27 mouse cellular contexts compared by ENCODE assay signal in genomic region chr13:95366356-95366755, GRCm38 (mm10). TPM values are rescaled to one million over a fixed set of nuclear protein-coding genes. Genes with fewer than 3 reads are reported as not detected.
A peak's percentile ranks its signal among the peaks of the same experiment; 100 is the strongest.
DNase-seq lines count a peak whose midpoint lies in the region; ATAC-seq and TF ChIP-seq lines count a peak whose summit lies in the region.
"Had no signal": no experiment of that assay in that cellular context is flagged by ENCODE, and none has a peak within 500 bp of the region (broad histone marks: within the 10 kb centered on the region; RNA-seq: fewer than 3 reads in every experiment).

No protein-coding gene starts in this region.

- no peak for DNase-seq in heart, adult 11 months
- DNase-seq in MEL (ENCODE audit: low read depth, low spot score): no peak
- peak; percentile 25 for DNase-seq in liver
- no peak for DNase-seq in layer of hippocampus, adult 8-10 months (ENCODE audit: low spot score in 2 of 2)
- no peak for DNase-seq in left cerebral cortex, adult 18-20 months (ENCODE audit: low spot score in 2 of 2)
- DNase-seq: adrenal gland, adult 2 months; cerebellum, adult 11 months; cerebellum, adult 9-10 months; cerebellum, postnatal 36 days; gastrocnemius, postnatal 25 days; heart, adult 2 months; kidney, adult 18-20 months; kidney, postnatal 25 days; left cerebral cortex, postnatal 4 days; lung, embryonic 14.5 days; lung, postnatal 14 days; right cerebral cortex, postnatal 14 days had no signal

- no peak overlapping the region for H3K4me3 ChIP-seq in heart, embryonic 14.5 days (ENCODE audit: control insufficient read depth in 1 of 2, insufficient read depth in 1 of 2, low read depth in 1 of 2, low read length in 2 of 2)
- H3K4me3 ChIP-seq in MEL (ENCODE audit: control insufficient read depth in 1 of 2, insufficient read depth in 1 of 2, low read depth in 2 of 2, low read length in 2 of 2): no peak overlapping the region
- H3K4me3 ChIP-seq in liver, embryonic 15.5 days (replicated peaks): no peak overlapping the region
- H3K4me3 ChIP-seq in midbrain, embryonic 16.5 days (ENCODE audit: low read depth, low read length): no peak overlapping the region
- H3K4me3 ChIP-seq: heart, adult 2 months; hindbrain, embryonic 10.5 days; kidney, embryonic 15.5 days; midbrain, embryonic 12.5 days; neural tube, embryonic 13.5 days had no signal

- 50% methylated on average over 8 of the region's 8 CpGs for WGBS in heart, embryonic 14.5 days
- WGBS in liver, embryonic 15.5 days (ENCODE audit: insufficient replicate concordance): 41% methylated on average over 8 of the region's 8 CpGs
- 93% methylated on average over 8 of the region's 8 CpGs for WGBS in midbrain, embryonic 16.5 days

- H3K36me3 ChIP-seq in heart, embryonic 14.5 days (ENCODE audit: control insufficient read depth, insufficient read depth, low read length): peaks cover 90% of the 10 kb centered on the region
- peaks cover 0 to 44% of the 10 kb centered on the region in 2 experiments; a peak in 2 of 4 replicates for H3K36me3 ChIP-seq in MEL (ENCODE audit: control insufficient read depth in 1 of 2, insufficient read depth in 2 of 2, low read length in 2 of 2)
- H3K36me3 ChIP-seq in liver, embryonic 15.5 days (replicated peaks): peaks cover 82% of the 10 kb centered on the region
- H3K36me3 ChIP-seq in midbrain, embryonic 16.5 days (ENCODE audit: control insufficient read depth, insufficient read depth, low read length): peaks cover 42% of the 10 kb centered on the region

- no peaks in the 10 kb centered on the region for H3K9me3 ChIP-seq in heart, embryonic 14.5 days (ENCODE audit: control insufficient read depth, low read length)
- H3K9me3 ChIP-seq in MEL (replicated peaks; ENCODE audit: insufficient read depth, low read length): no peaks in the 10 kb centered on the region
- H3K9me3 ChIP-seq in liver, embryonic 15.5 days (replicated peaks): no peaks in the 10 kb centered on the region
- H3K9me3 ChIP-seq in midbrain, embryonic 16.5 days (replicated peaks; ENCODE audit: control insufficient read depth, low read length, poor library complexity, severe bottlenecking): no peaks in the 10 kb centered on the region
- H3K9me3 ChIP-seq: hindbrain, embryonic 10.5 days; kidney, embryonic 15.5 days; midbrain, embryonic 12.5 days; neural tube, embryonic 13.5 days had no signal

- no peak for TF ChIP-seq POLR2A in MEL (IDR thresholded peaks at IDR 0.05; ENCODE audit: control insufficient read depth in 1 of 2, insufficient read depth in 1 of 2, low read depth in 1 of 2, low read length in 2 of 2, poor library complexity in 1 of 2)

- no peak overlapping the region for H3K9ac ChIP-seq in heart, embryonic 14.5 days (ENCODE audit: low read length)
- H3K9ac ChIP-seq in MEL (ENCODE audit: control insufficient read depth, low read depth, low read length, poor library complexity, severe bottlenecking): no peak overlapping the region
- H3K9ac ChIP-seq in liver, embryonic 15.5 days: no peak overlapping the region
- no peak overlapping the region for H3K9ac ChIP-seq in midbrain, embryonic 16.5 days (ENCODE audit: low read depth, low read length)
- H3K9ac ChIP-seq: kidney, embryonic 15.5 days; lung, embryonic 14.5 days; midbrain, embryonic 12.5 days; neural tube, embryonic 13.5 days had no signal

- H3K4me2 ChIP-seq in heart, embryonic 14.5 days (ENCODE audit: low read length): peak overlapping the region; percentile 36
- no peak overlapping the region for H3K4me2 ChIP-seq in liver, embryonic 15.5 days
- H3K4me2 ChIP-seq in midbrain, embryonic 16.5 days (ENCODE audit: low read length): no peak overlapping the region
- H3K4me2 ChIP-seq: kidney, embryonic 15.5 days; lung, embryonic 14.5 days; midbrain, embryonic 12.5 days; neural tube, embryonic 13.5 days had no signal

- no peaks in the 10 kb centered on the region for H3K79me2 ChIP-seq in MEL (ENCODE audit: control insufficient read depth, insufficient read depth, low read length, poor library complexity)

- no peak for TF ChIP-seq EP300 in MEL (IDR thresholded peaks at IDR 0.05; ENCODE audit: low read depth in 1 of 2, low read length in 2 of 2)

- H3K27me3 ChIP-seq in heart, embryonic 14.5 days (ENCODE audit: control insufficient read depth, insufficient read depth, low read length): no peaks in the 10 kb centered on the region
- no peaks in the 10 kb centered on the region for H3K27me3 ChIP-seq in MEL (ENCODE audit: control insufficient read depth in 1 of 2, insufficient read depth in 2 of 2, low read length in 2 of 2)
- H3K27me3 ChIP-seq in liver, embryonic 15.5 days: no peaks in the 10 kb centered on the region
- no peaks in the 10 kb centered on the region for H3K27me3 ChIP-seq in midbrain, embryonic 16.5 days (ENCODE audit: control insufficient read depth, insufficient read depth, low read depth, low read length)
- H3K27me3 ChIP-seq: kidney, embryonic 15.5 days; midbrain, embryonic 12.5 days; neural tube, embryonic 13.5 days had no signal

- peak overlapping the region; percentile 40 to 51 for H3K27ac ChIP-seq in heart, embryonic 14.5 days (replicated peaks in 1 of 2; ENCODE audit: control insufficient read depth in 1 of 2, insufficient read depth in 1 of 2, low read depth in 2 of 2, low read length in 2 of 2)
- H3K27ac ChIP-seq in MEL (ENCODE audit: control insufficient read depth, low read depth, low read length): no peak overlapping the region
- H3K27ac ChIP-seq in liver, embryonic 15.5 days (replicated peaks): no peak overlapping the region
- H3K27ac ChIP-seq in midbrain, embryonic 16.5 days (ENCODE audit: low read length): no peak overlapping the region
- H3K27ac ChIP-seq: heart, adult 2 months; hindbrain, embryonic 10.5 days; kidney, embryonic 15.5 days; midbrain, embryonic 12.5 days; neural tube, embryonic 13.5 days had no signal

- ATAC-seq in heart, embryonic 14.5 days (ENCODE audit: insufficient number of reproducible peaks, insufficient read depth, low FRiP score, low read depth): no peak
- peak; percentile 77 for ATAC-seq in liver, embryonic 15.5 days (ENCODE audit: insufficient read depth)
- no peak for ATAC-seq in midbrain, embryonic 16.5 days
- ATAC-seq: activated CD4-positive, CD25-positive, alpha-beta regulatory T cell, adult 4 months; forebrain, embryonic 14.5 days; hindbrain, embryonic 16.5 days had no signal

- no peak for TF ChIP-seq RAD21 in MEL (IDR thresholded peaks at IDR 0.05; ENCODE audit: low read depth, low read length)

- TF ChIP-seq CTCF in MEL (IDR thresholded peaks at IDR 0.05 in 2 of 3, conservative IDR thresholded peaks at IDR 0.05 in 1 of 3; ENCODE audit: control insufficient read depth in 1 of 3, insufficient read depth in 1 of 3, low read depth in 2 of 3, low read length in 3 of 3, poor library complexity in 1 of 3, severe bottlenecking in 1 of 3): no peak

- peaks cover 0 to 4% of the 10 kb centered on the region in 2 experiments; a peak in 2 of 4 replicates for H3K4me1 ChIP-seq in heart, embryonic 14.5 days (ENCODE audit: control insufficient read depth in 2 of 2, insufficient read depth in 2 of 2, low read length in 2 of 2)
- H3K4me1 ChIP-seq in MEL (ENCODE audit: control insufficient read depth in 1 of 2, insufficient read depth in 2 of 2, low read length in 2 of 2): no peaks in the 10 kb centered on the region
- H3K4me1 ChIP-seq in liver, embryonic 15.5 days (replicated peaks): peaks cover 10% of the 10 kb centered on the region
- H3K4me1 ChIP-seq in midbrain, embryonic 16.5 days (ENCODE audit: control insufficient read depth, insufficient read depth, low read length): no peaks in the 10 kb centered on the region
- H3K4me1 ChIP-seq: hindbrain, embryonic 10.5 days; kidney, embryonic 15.5 days; midbrain, embryonic 12.5 days; neural tube, embryonic 13.5 days had no signal

TF ChIP-seq in MEL, 35 proteins besides CTCF, POLR2A, EP300 and RAD21:
- peak; percentile 25; the same call in 1 of the 2 replicates for TF ChIP-seq GATA1 (IDR thresholded peaks at IDR 0.05; ENCODE audit: low read depth, low read length)
- TF ChIP-seq ZNF384 (IDR thresholded peaks at IDR 0.05; ENCODE audit: low read depth, low read length): no peak
- TF ChIP-seq SIN3A (IDR thresholded peaks at IDR 0.05; ENCODE audit: low read length): no peak

RNA-seq across cellular contexts. Expression of gene Aggf1, which starts 8.8 kb away (rescaled TPM):
- 27.5 and 27.8 TPM in 2 replicates for polyA plus RNA-seq in heart, embryonic 14.5 days (2014; fragmentation: Nextera tagmentation; extraction: Ambion mirVana)
- total RNA-seq in MEL (2012; rRNA removed): 46.1 and 55.1 TPM in 2 replicates
- polyA plus RNA-seq in MEL (2012; ENCODE audit: insufficient read depth in 1 of 2, insufficient read length in 2 of 2, low read depth in 1 of 2, low replicate concordance in 2 of 2, missing spikeins in 1 of 2): 10 to 100 TPM; 50.5 to 74.5 TPM
- 15.8 and 17.8 TPM in 2 replicates for polyA plus RNA-seq in liver, embryonic 15.5 days (2015; fragmentation: Nextera tagmentation; extraction: Ambion mirVana)
- total RNA-seq in layer of hippocampus, adult 8-10 months (2022): 10 to 100 TPM; 43.5 to 49.1 (median 46.5) TPM
- 35.0 and 37.7 TPM in 2 replicates for polyA plus RNA-seq in midbrain, embryonic 16.5 days (2015; fragmentation: Nextera tagmentation; extraction: Ambion mirVana)
- total RNA-seq in left cerebral cortex, adult 18-20 months (2021): 10 to 100 TPM; 51.5 to 56.0 TPM

RNA-seq across cellular contexts. Expression of gene Zbed3, which starts 42.9 kb away (rescaled TPM):
- 52.9 and 54.5 TPM in 2 replicates for polyA plus RNA-seq in heart, embryonic 14.5 days (2014; fragmentation: Nextera tagmentation; extraction: Ambion mirVana)
- total RNA-seq in MEL (2012; rRNA removed): not detected in 2 replicates
- polyA plus RNA-seq in MEL (2012; ENCODE audit: insufficient read depth in 1 of 2, insufficient read length in 2 of 2, low read depth in 1 of 2, low replicate concordance in 2 of 2, missing spikeins in 1 of 2): not detected
- polyA plus RNA-seq in liver, embryonic 15.5 days (2015; fragmentation: Nextera tagmentation; extraction: Ambion mirVana): 5.2 and 5.7 TPM in 2 replicates
- 10 to 100 TPM; 13.6 to 17.9 (median 15.4) TPM for total RNA-seq in layer of hippocampus, adult 8-10 months (2022)
- 30.2 and 35.5 TPM in 2 replicates for polyA plus RNA-seq in midbrain, embryonic 16.5 days (2015; fragmentation: Nextera tagmentation; extraction: Ambion mirVana)
- 10 to 100 TPM; 12.7 to 14.5 TPM for total RNA-seq in left cerebral cortex, adult 18-20 months (2021)

Comparison
In these comparisons a context has a peak if more than half of its experiments do, and no peak if none do; other contexts are left out.
1. H3K27ac ChIP-seq: peak in heart, embryonic 14.5 days (2 of 2); none in MEL (single experiment), liver, embryonic 15.5 days (single experiment) and midbrain, embryonic 16.5 days (single experiment).